Mouse (Mus musculus): Measurements from ENCODE around the gene Tspan17.

DNA sequence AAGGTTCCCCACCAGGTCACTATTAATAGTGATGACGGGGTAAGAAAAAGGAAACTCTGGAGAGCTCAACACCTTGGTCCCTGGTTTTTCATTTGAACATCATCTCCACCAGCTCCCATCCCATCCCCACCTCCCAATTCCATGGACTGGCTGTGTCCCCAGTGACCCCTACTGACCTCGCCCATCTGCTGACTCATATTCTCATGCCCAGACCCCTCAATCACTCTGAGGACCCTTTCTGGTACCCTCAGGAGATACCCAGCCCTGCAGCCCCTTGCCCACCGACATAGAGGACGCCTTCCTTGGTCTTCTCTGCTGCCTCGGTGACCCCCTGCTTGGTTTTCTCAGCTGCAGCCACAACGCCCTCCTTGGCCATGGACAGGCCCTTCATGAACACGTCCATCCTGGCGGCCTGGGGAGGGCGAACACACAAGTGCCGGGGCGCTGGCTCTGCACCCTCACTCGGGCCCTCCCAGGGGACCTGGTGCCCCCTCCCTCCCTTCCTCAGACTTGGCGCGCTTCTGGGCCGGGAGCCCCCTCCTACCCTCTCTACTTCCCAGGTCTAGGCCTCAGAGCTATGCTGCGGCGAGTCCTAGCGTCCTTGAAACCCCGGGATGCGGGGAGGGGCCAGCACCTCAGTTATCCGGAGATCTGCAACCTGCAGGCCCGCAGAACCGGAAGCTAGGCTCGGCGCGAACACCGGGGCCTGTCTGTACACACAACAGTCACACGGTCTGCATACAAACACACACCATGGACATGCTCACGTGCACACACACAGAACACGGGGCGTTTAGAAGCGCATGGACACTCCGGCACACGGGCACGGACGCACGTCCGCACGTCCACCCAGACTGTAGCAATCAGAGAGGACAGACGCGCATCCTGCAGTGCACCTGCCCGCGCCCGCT is 23.6 kb upstream of the Tspan17 start:
- TF ChIP-seq EP300 (optimal IDR thresholded peaks at IDR 0.05) (no peak), CTCF (IDR thresholded peaks at IDR 0.05; ENCODE audit: low read depth) (no peak)
